Mouse (Mus musculus) hindbrain, embryonic 15.5 days (tissue): ENCODE data around the gene Tpk1. TPM values are rescaled to one million over a fixed set of nuclear protein-coding genes. Genes with fewer than 3 reads are reported as not detected.

Experiments used
- ATAC-seq: fragments of 200-750 bp; cut with Nextera tagmentation; 2 replicates; pipeline ENCODE4 v1.8.0; 2017; ENCODE audit warnings: low read depth, moderate number of reproducible peaks, moderate TSS enrichment; ENCODE audit not compliant: low FRiP score
- H3K27ac ChIP-seq: fragments of 300-500 bp; sonication (generic); replicated peaks from 2 replicates; pipeline ENCODE4 v1.5.1; 2015; ENCODE audit warnings: mild to moderate bottlenecking, inconsistent platforms
- H3K27me3 ChIP-seq: fragments of 300-500 bp; sonication (generic); 2 replicates; pipeline ENCODE4 v1.6.1; 2015; ENCODE audit warnings: control low read depth, inconsistent platforms
- H3K36me3 ChIP-seq: fragments of 300-500 bp; sonication (generic); 2 replicates; pipeline ENCODE4 v1.6.1; 2015; ENCODE audit warnings: control low read depth, inconsistent platforms
- H3K4me1 ChIP-seq: fragments of 300-500 bp; sonication (generic); replicated peaks from 2 replicates; pipeline ENCODE4 v1.6.1; 2015; ENCODE audit warnings: control low read depth, inconsistent platforms
- H3K4me2 ChIP-seq: fragments of 300-500 bp; sonication (generic); 2 replicates; pipeline ENCODE4 v1.6.1; 2015; ENCODE audit warnings: moderate library complexity, mild to moderate bottlenecking, inconsistent platforms
- H3K4me3 ChIP-seq: fragments of 300-500 bp; sonication (generic); 2 replicates; pipeline ENCODE4 v1.5.1; 2015; ENCODE audit warnings: mild to moderate bottlenecking, inconsistent platforms
- H3K9ac ChIP-seq: fragments of 300-500 bp; sonication (generic); 2 replicates; pipeline ENCODE4 v1.6.1; 2015; ENCODE audit warnings: inconsistent platforms
- H3K9me3 ChIP-seq: fragments of 300-500 bp; sonication (generic); 2 replicates; pipeline ENCODE4 v1.6.1; 2016; ENCODE audit warnings: control low read depth, inconsistent platforms
- WGBS: fragments of 180-500 bp; shearing (Covaris S2); methylation state at CpG from one replicate; pipeline ENCODE4 v1.1.7; 2015; 5-methylcytosine and 5-hydroxymethylcytosine counted together
- polyA plus RNA-seq: library from polyadenylated mRNA; unstranded; fragments of >200 nt; fragmentation: Nextera tagmentation; extraction: Ambion mirVana; gene quantifications from 2 replicates; pipeline ENCODE4 v1.2.1, GENCODE M21; 2015

The Tpk1 gene
- 4.9 and 6.1 TPM in 2 replicates for polyA plus RNA-seq

- no peaks in the 10 kb centered on the region for H3K36me3 ChIP-seq
- no peaks in the 10 kb centered on the region for H3K9me3 ChIP-seq
- H3K4me2 ChIP-seq: peak within 1 kb of the TSS; percentile 62
- H3K9ac ChIP-seq: peak within 1 kb of the TSS; percentile 98
- H3K27me3 ChIP-seq: no peaks in the 10 kb centered on the region
- under 1% methylated on average over 63 of the region's 63 CpGs for WGBS
- H3K4me3 ChIP-seq: peak within 1 kb of the TSS; percentile 65
- 0 out of 2 replicates have a peak, but pooled peaks cover 10% of the 10 kb centered on the region for H3K4me1 ChIP-seq
- peak within 1 kb of the TSS; percentile 96 for H3K27ac ChIP-seq
- ATAC-seq: peak; percentile 99
Measured at GRCm38 (mm10) chr6:43665677-43666546, at the start of gene Tpk1. TSS of gene Tpk1 (minus strand) at chr6:43666278.

DNA sequence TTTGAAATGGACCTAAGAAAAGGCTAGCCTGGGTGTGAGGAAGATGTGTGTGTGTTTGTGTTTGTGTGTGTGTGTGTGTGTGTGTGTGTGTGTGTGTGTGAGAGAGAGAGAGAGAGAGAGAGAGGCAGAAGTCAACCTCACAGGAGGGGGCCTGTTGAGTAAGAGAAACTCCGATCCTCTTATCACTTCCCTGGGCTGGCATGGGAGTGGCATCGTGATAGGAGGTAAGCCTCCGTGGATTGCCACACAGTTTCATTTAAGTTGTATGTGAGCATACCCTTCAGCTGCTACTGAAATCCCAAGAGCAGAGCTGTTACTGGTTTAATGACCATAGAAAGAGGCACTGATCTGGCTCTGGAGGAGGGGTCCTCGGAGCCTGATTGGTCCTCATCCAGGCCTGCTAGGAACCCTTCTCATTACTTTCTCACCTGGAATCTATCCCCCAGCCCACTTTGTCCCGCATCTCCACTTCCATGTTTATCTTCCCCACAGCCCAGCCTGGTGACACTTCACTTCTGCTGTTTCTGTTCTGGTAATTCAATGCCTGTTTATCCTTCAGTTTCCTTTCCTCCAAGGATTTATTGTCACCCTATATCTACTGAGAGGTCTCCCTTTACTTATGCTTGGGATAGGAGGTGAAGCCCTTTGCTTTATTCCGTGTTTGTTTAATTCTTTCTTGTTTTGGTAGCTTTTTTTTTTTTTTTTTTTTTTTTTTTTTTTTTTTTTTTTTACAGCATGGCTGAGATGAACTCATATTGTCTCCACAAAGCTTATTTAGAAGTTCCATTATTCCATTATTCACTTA is 36.9 kb upstream of the Tpk1 start:
- Histone ChIP-seq H3K9ac (no peak overlapping the region), H3K4me2 (no peak overlapping the region), H3K27me3 (no peaks in the 10 kb centered on the region), H3K4me1 (no peaks in the 10 kb centered on the region), H3K36me3 (no peaks in the 10 kb centered on the region), H3K4me3 (no peak overlapping the region), H3K9me3 (no peaks in the 10 kb centered on the region), H3K27ac (no peak overlapping the region)
- 78% methylated on average over 6 of the region's 6 CpGs for WGBS
- ATAC-seq: no peak

- Histone ChIP-seq H3K9me3 (no peaks in the 10 kb centered on the region), H3K36me3 (no peaks in the 10 kb centered on the region), H3K4me2 (no peak overlapping the region), H3K27me3 (no peaks in the 10 kb centered on the region), H3K4me1 (no peaks in the 10 kb centered on the region), H3K9ac (no peak overlapping the region), H3K27ac (no peak overlapping the region), H3K4me3 (no peak overlapping the region)
- ATAC-seq: no peak
- WGBS: 88% methylated on average over 1 of the region's 1 CpGs
Measured at GRCm38 (mm10) chr6:43691863-43692262, 25.8 kb upstream of the Tpk1 start.

- WGBS: 46% methylated on average over 2 of the region's 2 CpGs
Measured at GRCm38 (mm10) chr6:43685985-43686384, 19.9 kb upstream of the Tpk1 start.

GRCm38 (mm10) chr6:43682535-43682934 is 16.5 kb upstream of the Tpk1 start:
- Histone ChIP-seq H3K4me2 (no peak overlapping the region), H3K4me3 (no peak overlapping the region), H3K27me3 (no peaks in the 10 kb centered on the region), H3K36me3 (no peaks in the 10 kb centered on the region), H3K4me1 (no peaks in the 10 kb centered on the region), H3K9ac (no peak overlapping the region), H3K9me3 (no peaks in the 10 kb centered on the region), H3K27ac (no peak overlapping the region)
- ATAC-seq: no peak
- WGBS: 50% methylated on average over 2 of the region's 2 CpGs

More at GRCm38 (mm10) chr6:43685985-43686384, 19.9 kb upstream of the Tpk1 start:
- H3K4me2 ChIP-seq: no peak overlapping the region
- no peaks in the 10 kb centered on the region for H3K9me3 ChIP-seq
- peak; percentile 75; the same call in 1 of the 2 replicates for ATAC-seq
- H3K4me1 ChIP-seq: no peaks in the 10 kb centered on the region
- no peak overlapping the region for H3K27ac ChIP-seq
- H3K9ac ChIP-seq: no peak overlapping the region
- no peaks in the 10 kb centered on the region for H3K36me3 ChIP-seq
- no peak overlapping the region for H3K4me3 ChIP-seq
- no peaks in the 10 kb centered on the region for H3K27me3 ChIP-seq

DNA sequence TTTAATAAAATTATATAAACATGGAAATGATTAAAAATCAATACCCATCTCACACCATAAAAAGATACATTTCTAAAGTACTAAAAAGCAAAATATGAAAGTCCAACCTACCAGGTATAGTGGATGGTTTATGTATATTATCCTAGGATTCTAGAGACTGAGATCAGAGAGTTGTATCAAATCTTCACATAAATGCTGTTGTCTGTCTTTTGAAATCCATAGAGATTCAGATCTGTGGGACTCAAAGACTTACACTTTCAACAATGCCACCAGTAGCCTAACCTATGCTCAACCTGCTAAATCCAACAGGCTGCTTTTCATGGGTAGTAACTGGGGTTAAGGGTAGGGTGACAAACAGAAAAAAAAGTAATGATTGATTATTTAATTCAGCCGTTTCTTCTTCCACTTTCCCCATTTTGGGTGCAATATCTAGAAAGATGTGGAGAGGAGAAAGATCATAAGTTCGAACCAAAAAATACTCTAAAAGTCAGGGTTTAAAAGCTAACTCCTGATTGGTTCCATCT is 12.7 kb upstream of the Tpk1 start:
- 93% methylated on average over 2 of the region's 2 CpGs for WGBS
- Histone ChIP-seq H3K27ac (no peak overlapping the region), H3K9me3 (no peaks in the 10 kb centered on the region), H3K9ac (no peak overlapping the region), H3K27me3 (no peaks in the 10 kb centered on the region), H3K4me3 (no peak overlapping the region), H3K36me3 (no peaks in the 10 kb centered on the region), H3K4me2 (no peak overlapping the region), H3K4me1 (no peaks in the 10 kb centered on the region)
- no peak for ATAC-seq

DNA sequence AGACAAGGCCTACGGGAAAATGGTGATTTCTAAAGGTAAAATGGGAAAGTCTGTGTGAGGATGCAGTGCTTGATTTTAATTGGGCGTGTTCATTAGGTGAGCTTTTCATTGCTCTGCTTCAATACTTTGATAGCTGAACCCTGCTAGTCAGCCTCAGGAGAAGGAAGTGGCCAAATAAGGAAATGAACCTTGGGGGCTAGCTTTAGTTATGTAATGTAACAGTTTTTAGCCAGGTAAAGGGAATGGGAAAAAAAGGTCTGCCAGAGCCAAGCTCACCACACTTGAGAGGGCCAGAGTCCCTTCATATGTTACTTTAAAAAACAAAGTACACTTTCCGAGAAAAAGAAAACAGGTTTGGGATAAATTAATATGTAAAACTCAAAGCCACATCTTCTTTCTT is 11.5 kb upstream of the Tpk1 start:
- no peak overlapping the region for H3K4me2 ChIP-seq
- ATAC-seq: no peak
- H3K4me1 ChIP-seq: no peaks in the 10 kb centered on the region
- no peak overlapping the region for H3K27ac ChIP-seq
- no peak overlapping the region for H3K9ac ChIP-seq
- H3K27me3 ChIP-seq: no peaks in the 10 kb centered on the region
- no peak overlapping the region for H3K4me3 ChIP-seq
- WGBS: 75% methylated on average over 3 of the region's 3 CpGs
- no peaks in the 10 kb centered on the region for H3K9me3 ChIP-seq
- no peaks in the 10 kb centered on the region for H3K36me3 ChIP-seq

GRCm38 (mm10) chr6:43676139-43676538 is 10.1 kb upstream of the Tpk1 start:
- Histone ChIP-seq H3K27ac (no peak overlapping the region), H3K36me3 (no peaks in the 10 kb centered on the region), H3K4me1 (no peaks in the 10 kb centered on the region), H3K9ac (no peak overlapping the region), H3K4me2 (no peak overlapping the region), H3K4me3 (no peak overlapping the region), H3K27me3 (no peaks in the 10 kb centered on the region), H3K9me3 (no peaks in the 10 kb centered on the region)
- no peak for ATAC-seq
- WGBS: 78% methylated on average over 3 of the region's 3 CpGs

DNA sequence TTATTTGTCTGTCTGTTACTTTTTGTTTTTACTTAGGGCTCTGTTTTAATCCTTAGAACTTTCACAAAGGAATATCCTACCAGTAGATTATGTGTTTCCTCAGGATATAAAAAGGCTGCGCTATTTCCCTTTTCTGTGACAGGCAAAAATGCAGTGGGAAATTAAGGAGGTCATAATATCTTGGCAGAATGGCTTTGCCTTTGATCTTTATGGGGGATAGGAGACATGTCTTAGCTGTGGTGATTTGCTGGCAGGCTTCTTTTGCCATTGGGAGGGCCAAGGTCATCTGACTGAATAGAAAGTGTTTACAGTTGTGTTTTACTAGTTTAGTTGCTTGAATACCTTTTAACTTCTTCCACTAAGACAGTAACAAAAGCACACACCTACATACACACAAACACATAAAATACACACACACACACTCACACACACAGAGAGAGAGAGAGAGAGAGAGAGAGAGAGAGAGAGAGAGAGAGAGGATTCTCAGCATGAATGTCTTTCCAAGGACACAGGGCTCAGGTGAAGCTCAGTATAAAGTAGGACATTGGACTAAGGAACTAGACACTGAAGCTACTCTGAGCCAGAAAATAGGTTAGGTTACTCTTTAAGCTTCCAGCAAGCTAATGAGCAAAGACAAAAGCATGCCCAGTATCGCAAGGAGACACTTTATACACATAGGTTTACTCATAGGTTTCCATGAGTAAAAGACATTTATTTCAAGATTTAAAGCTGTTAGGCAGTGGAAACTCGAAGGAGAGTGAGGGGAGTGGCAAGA is 9.1 kb upstream of the Tpk1 start:
- Histone ChIP-seq H3K36me3 (no peaks in the 10 kb centered on the region), H3K27ac (no peak overlapping the region), H3K9ac (no peak overlapping the region), H3K4me1 (no peaks in the 10 kb centered on the region), H3K4me3 (no peak overlapping the region), H3K4me2 (no peak overlapping the region), H3K27me3 (no peaks in the 10 kb centered on the region), H3K9me3 (no peaks in the 10 kb centered on the region)
- no peak for ATAC-seq
- 68% methylated on average over 3 of the region's 3 CpGs for WGBS

DNA sequence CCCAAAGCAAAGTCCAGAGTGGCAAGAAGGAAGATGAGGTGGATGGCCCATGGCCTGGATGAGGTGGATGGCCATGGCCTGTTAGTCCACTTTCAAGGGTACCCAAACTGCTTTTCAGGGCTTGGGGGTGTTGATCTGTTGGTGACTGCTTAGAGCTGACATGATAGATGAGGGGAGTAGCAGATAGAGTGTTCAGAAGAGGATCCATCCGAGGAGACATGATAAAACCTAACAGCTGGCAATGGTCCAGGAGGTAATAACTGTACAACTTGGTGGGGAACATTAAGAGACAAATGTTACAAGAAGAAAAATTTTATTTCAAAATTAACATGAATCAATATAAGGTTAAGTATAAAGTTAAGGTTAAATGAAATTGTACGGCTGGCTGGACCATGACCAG is 4.9 kb upstream of the Tpk1 start:
- Histone ChIP-seq H3K4me3 (no peak overlapping the region), H3K9me3 (no peaks in the 10 kb centered on the region), H3K27me3 (no peaks in the 10 kb centered on the region), H3K4me1 (0 out of 2 replicates have a peak, but pooled peaks cover 7% of the 10 kb centered on the region), H3K36me3 (no peaks in the 10 kb centered on the region), H3K27ac (no peak overlapping the region), H3K9ac (no peak overlapping the region), H3K4me2 (no peak overlapping the region)
- WGBS: 84% methylated on average over 2 of the region's 2 CpGs
- no peak for ATAC-seq

GRCm38 (mm10) chr6:43667681-43668080 is 1.6 kb upstream of the Tpk1 start:
- H3K27me3 ChIP-seq: no peaks in the 10 kb centered on the region
- WGBS: 92% methylated on average over 2 of the region's 2 CpGs
- H3K36me3 ChIP-seq: no peaks in the 10 kb centered on the region
- no peak overlapping the region for H3K4me2 ChIP-seq
- H3K4me3 ChIP-seq: no peak overlapping the region
- H3K9me3 ChIP-seq: no peaks in the 10 kb centered on the region
- H3K27ac ChIP-seq: no peak overlapping the region
- H3K4me1 ChIP-seq: 0 out of 2 replicates have a peak, but pooled peaks cover 10% of the 10 kb centered on the region
- ATAC-seq: no peak
- H3K9ac ChIP-seq: no peak overlapping the region
